Mouse (Mus musculus) fibroblast of lung, adult 2 months (primary cell): ENCODE measurements around the gene Ccdc191.
A peak's percentile ranks its signal among the peaks of the same experiment; 100 is the strongest.

Experiments used
- DNase-seq: peaks from one replicate; pipeline ENCODE4 v3.0.0-alpha.2; 2011; ENCODE audit warnings: low read depth

Ccdc191 gene

GRCm38 (mm10) chr16:43980110-43980609 is 90.6 kb downstream of the Ccdc191 start:
- no peak for DNase-seq

- no peak for DNase-seq
These were observed 96.7 kb downstream of the Ccdc191 start for GRCm38 (mm10) chr16:43986299-43986698.

GRCm38 (mm10) chr16:43994623-43995022 is 105.0 kb downstream of the Ccdc191 start:
- DNase-seq = no peak

- peak; percentile 9 for DNase-seq
These were observed 109.5 kb downstream of the Ccdc191 start for GRCm38 (mm10) chr16:43999111-43999510.

- no peak for DNase-seq
These were observed 109.9 kb downstream of the Ccdc191 start for GRCm38 (mm10) chr16:43999541-43999940.

GRCm38 (mm10) chr16:44002086-44002485 is 112.5 kb downstream of the Ccdc191 start:
- peak; percentile 27 for DNase-seq

GRCm38 (mm10) chr16:44011010-44011409 is 121.4 kb downstream of the Ccdc191 start:
- no peak for DNase-seq
